Mouse (Mus musculus) spleen, embryonic (tissue): ENCODE measurements around the gene Tmem108.

Source experiments
- CTCF ChIA-PET: fragments of 350-600 bp; sonication (Branson Sonifier 250); formaldehyde crosslinking; loops from one replicate; lab custom pipeline; 2022; lab: Charles Lee

The Tmem108 gene

DNA sequence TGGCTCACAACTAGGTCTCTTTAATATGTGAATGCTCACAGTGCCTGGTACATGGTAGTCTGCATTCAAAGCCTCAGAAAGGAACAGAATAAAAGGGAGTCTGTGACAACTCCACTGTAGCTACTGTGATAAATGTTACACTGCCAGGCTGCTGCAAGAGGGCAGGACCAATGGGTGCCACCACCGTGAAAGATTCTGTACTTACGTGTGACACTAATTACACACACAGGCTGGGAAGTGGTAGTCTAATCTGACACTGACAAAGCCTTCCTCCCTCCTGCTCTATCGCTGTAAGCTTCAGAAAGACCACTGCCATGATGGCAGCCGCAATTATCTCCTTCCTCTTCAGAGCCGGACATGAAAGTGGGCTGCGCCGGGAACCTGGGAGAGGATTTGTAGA is 292.7 kb downstream of the Tmem108 start:
- CTCF ChIA-PET = interaction anchor here (0.7 kb wide), 1 partner anchor 99 kb away, joined by 3 read pairs; no protein-coding TSS in a partner anchor

DNA sequence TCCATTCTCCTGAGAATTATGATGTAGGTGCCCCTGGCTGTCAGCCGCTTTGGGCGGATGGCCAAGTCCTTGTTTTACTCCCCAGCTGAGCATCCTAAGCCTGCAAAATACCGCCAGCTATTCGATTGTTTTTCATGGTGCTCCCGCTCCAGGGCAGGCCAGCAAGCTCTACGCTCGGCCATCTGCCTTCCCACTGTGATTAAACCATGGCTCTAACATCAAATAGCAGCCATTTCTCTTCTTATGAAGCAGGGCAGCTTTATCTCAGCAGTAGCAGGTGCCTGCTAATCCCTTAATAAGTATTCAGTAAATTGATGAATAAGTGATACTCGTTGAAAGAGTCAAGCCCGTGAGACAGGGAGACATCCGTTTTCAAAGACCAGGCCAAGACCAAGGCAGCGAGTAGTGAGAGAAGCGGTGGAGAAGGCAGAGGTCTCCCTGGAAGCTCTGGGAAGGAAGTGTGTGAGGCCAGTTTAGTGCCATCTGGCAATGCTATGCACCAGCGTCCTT is 295.9 kb downstream of the Tmem108 start:
- CTCF ChIA-PET = no interaction called here

DNA sequence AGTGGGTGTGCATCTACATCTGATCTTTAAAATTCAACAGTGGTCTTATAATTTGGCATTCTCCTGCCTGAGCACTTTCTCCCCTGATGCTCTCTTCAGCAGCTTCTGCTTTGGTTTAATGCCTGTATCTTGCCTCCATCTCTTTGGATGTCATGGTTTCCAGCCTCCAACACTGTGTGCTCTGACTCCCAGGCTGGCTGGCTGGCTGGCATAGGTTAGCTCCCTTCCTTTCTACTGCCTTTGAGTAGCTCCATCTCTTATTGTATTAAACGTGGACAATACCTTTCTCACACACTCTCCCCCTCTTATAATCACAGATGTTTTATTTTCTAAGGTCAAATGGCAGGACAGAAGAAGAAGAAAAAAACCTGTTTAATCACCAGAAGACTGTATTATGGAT is 296.3 kb downstream of the Tmem108 start:
- CTCF ChIA-PET = no interaction called here

DNA sequence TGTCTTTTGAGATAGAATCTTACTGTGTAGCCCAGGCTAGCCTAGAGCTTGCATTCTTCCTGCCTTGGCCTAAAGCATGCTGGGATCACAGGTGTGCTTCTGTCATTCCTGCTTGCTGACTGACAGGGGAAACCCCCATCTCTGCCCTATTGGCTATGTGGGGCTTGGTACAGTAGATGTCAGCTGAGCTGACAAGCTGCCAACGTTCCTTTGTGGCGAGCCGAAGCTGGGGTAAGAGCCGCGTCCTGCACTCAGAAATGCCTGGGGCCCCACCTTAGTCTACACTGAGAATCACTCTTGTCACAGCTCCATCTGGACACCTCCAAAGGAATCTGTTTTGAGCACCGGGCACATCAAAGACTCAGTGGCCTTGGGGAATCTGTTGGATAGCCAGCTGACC is 297.8 kb downstream of the Tmem108 start:
- CTCF ChIA-PET = no interaction called here

DNA sequence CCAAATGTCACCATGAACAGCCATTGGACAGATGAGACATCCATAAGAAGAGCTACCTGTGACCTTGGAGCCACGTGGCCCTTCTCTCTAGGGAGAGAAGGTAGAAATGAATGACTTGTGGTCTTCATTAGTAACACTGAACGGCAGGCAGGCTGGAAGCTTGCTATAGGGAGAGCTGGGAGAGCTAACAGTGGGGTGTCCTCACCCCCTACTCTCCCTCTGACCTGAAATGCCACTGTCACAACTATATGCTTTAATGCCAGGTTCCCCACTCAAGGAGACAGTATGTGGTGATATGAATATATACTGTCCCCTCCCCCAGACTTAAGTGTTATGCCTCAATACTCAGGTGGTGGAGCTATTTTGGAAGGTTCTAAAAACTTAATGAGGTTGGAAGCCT is 301.8 kb downstream of the Tmem108 start:
- CTCF ChIA-PET = no interaction called here

DNA sequence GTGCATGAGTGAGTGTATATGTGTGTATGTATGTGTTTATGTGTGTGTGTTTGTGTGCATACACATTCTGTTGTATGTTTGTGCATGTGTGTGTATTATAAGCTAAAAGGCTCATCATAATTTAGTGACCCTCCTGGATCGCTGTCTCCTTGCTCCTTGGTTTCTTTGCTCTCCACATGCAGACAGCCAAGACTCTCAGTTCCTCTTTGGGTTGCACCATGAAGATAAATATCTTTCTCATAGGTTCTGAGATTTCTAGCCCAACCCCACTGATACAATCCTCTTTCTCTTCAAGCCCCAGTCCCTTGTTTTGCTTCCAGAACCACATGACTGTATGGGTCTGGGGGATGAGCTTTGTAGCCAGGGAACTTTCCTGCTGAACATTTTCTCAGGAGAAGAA is 302.3 kb downstream of the Tmem108 start:
- CTCF ChIA-PET = no interaction called here

DNA sequence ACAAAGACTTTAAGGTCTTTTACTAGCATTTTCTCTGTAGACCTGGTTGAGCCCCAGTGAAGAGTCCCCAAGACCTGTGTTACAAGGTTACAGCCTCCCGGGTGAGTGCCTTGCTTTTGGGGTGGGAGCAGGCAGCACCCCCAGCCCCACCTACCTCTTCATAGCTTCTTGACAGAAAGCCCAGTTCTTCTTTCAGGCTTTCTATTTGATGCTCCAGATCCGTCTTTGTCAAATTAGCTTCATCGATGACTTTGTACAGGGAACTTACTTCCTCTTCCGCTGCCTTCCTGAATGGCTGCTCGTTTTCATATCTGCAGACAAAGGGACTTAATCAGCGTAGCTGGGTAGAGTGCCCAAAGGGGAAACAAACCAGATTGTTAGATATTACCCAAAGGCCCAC is 312.0 kb downstream of the Tmem108 start:
- CTCF ChIA-PET = no interaction called here

DNA sequence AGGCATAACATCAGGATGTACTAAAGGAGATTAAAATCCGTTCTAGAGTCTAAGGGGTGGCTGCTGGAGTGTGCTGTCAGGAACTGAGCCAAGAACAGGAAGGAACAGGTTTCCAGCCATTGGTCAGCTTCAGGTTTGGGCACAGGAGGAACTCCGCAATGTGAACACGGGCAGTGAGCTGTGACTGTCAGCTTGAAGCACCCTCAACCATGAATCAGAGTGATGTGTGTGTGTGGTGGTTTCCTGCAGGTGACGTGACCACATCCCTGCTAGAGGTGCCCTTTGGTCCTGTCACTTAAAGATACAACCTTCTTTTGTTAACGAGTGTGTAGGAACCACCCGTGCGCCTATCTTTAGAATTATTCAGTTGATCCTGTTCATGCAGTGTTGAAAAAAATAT is 312.5 kb downstream of the Tmem108 start:
- CTCF ChIA-PET = no interaction called here

DNA sequence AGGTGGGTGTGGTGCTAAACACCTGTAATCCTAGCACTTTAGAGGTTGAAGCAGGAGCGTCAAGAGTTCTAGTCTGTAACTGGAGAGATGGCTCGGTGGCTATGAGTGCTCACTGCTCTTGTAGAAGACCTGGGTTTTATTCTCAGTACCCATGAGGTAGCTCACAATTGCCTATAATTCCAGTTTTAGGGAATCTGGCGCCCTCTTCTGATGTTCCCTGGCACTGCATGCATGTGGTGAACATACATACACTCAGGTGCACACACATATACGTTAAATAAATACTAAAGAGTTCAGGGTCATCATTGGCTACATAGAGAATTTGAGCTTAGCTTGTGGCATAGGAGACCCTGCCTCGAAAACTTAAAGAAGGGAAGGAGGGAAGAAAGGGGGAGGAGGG is 317.0 kb downstream of the Tmem108 start:
- CTCF ChIA-PET = interaction anchor here (0.5 kb wide), 2 partner anchors 86 to 416 kb away, joined by 3 to 4 read pairs; no protein-coding TSS in a partner anchor

DNA sequence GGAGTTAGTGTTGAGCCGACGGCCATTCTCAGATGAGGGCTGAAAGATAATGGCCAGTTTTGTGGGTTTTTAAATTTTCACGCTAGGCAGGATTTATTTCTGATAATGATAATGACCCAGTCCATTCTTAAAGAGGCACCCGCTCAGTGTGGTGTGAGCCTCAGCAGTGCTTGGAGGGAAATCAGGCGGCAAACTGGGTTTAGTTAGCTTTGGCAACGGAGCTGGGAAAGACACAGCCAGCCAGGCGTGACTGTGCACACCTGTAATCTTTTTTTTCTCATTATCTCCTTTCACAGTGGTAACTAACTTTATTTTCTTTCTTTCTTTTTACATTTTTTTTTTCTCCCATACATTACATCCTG is 317.8 kb downstream of the Tmem108 start:
- CTCF ChIA-PET = interaction anchor here (0.6 kb wide), 1 partner anchor 46 kb away, joined by 3 read pairs; no protein-coding TSS in a partner anchor

DNA sequence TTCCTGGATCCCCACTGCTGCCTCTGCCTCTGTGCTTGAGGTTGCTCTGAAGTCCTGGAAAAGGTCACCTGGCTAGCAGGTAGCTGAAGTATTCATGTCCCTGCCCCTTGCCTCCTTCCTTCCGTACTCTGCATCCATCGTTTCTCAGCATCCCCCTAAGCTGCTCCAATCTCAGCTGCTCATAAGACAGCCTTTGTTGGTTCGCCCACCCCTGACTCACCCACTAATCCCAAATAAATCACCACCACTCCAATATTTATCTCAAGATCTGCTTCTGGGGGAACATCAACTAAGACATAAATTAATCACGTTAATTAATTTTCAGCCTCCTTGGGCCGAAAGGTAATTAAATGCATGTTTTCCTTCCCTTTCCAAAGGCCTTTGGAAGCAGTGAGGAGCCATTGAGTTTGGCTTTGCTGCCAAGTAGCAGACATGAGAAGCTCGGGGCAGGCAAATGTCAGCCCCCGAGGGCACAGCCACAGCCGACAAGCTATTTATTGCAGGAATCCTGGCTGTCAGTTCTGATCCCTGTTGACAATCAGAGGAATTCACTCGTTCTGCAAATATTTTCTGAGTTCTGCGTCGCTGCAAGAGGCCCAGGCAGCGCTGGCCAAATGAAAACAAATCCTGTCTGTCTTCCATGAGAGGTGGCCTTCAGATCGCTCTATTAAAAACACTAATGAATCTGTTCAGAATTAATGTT is 318.4 kb downstream of the Tmem108 start:
- CTCF ChIA-PET = no interaction called here

DNA sequence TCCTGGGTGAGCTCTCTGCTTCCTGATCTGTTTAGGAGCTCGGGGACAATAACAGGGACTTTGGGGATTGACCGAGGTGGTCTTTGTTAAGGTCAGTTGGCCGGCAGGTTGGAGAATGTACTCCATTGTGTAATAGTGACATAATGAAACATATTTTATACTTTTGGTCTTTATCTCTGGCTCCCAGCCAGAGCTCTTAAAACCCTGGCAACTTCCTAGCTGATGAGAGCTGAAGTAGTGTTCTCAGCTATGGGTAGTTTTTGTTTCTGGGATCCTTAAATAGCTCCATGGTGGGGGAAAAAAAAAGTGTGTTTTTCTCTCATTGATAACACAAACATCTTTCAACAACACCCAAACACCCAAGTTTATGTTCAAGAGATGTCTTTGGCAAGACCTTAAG is 321.0 kb downstream of the Tmem108 start:
- CTCF ChIA-PET = no interaction called here

DNA sequence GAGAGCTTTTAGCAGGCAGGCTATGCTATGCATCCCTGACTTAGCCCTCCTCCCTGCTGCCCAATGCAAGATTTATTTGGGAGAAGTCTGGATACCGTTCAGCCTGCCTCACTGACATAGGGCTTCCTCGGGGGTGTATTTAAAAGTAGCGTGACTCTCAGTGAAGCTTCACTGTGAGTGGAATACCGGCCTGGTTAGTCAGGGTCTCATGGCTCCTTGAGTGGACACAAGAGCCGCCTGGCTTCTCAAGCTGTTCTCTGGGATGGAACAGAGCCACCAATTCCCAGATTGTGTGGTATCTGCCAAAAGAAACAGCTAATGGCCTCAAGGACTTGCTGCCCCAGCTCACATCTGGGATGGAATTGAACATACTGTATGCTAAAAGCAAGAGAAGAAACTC is 324.5 kb downstream of the Tmem108 start:
- CTCF ChIA-PET = interaction anchor here (1.1 kb wide), 1 partner anchor 94 kb away, joined by 3 read pairs; no protein-coding TSS in a partner anchor

DNA sequence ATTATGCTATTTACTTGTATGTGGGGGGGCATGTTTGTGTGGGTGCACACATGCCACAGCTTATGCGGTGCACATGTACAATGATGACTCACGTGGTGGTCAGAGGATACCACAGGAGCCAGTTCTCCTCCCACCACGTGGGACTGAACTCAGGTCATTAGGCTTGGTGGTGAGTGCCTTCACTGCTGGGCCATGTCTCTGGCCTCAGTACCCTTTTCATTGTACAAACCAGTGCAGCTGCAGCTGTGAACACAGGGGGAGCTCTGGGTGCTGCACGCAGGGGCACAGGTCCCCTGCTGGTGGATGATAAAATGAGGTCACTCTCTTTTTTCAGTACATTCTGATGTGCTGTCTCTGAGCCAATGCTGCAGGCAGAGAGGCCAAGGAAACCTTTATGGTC is 327.5 kb downstream of the Tmem108 start:
- CTCF ChIA-PET = no interaction called here
